Mouse (Mus musculus): ENCODE results near the gene Slc2a5. TPM values are rescaled to one million over a fixed set of nuclear protein-coding genes. Genes with fewer than 3 reads are reported as not detected.

The Slc2a5 gene
- polyA plus RNA-seq, 1 experiment: not detected

GRCm38 (mm10) chr4:150094463-150094789 is 24.7 kb upstream of the Slc2a5 start:
- H3K9me3 ChIP-seq (ENCODE audit: control insufficient read depth, low read length): no peaks in the 10 kb centered on the region
- H3K36me3 ChIP-seq (ENCODE audit: control insufficient read depth): no peaks in the 10 kb centered on the region
- no peaks in the 10 kb centered on the region for H3K4me1 ChIP-seq (ENCODE audit: control insufficient read depth)
- TF ChIP-seq TAL1 (IDR thresholded peaks at IDR 0.05; ENCODE audit: low read length) (no peak), GATA1 (IDR thresholded peaks at IDR 0.05; ENCODE audit: low read length) (no peak)
- peaks cover 7% of the 10 kb centered on the region for H3K27me3 ChIP-seq (ENCODE audit: control insufficient read depth)
- no peak overlapping the region for H3K4me3 ChIP-seq (replicated peaks)

- H3K4me1 ChIP-seq (ENCODE audit: control insufficient read depth): no peaks in the 10 kb centered on the region
- no peaks in the 10 kb centered on the region for H3K36me3 ChIP-seq (ENCODE audit: control insufficient read depth)
- no peak for TF ChIP-seq GATA1 (IDR thresholded peaks at IDR 0.05; ENCODE audit: low read length)
- TF ChIP-seq TAL1 (IDR thresholded peaks at IDR 0.05; ENCODE audit: low read length): no peak
- no peaks in the 10 kb centered on the region for H3K9me3 ChIP-seq (ENCODE audit: control insufficient read depth, low read length)
- H3K27me3 ChIP-seq (ENCODE audit: control insufficient read depth): 0 out of 2 replicates have a peak, but pooled peaks cover 2% of the 10 kb centered on the region
- no peak overlapping the region for H3K4me3 ChIP-seq (replicated peaks)
Observed at GRCm38 (mm10) chr4:150096309-150096708, 22.8 kb upstream of the Slc2a5 start.

GRCm38 (mm10) chr4:150097847-150098246 is 21.2 kb upstream of the Slc2a5 start:
- Histone ChIP-seq H3K4me1 (ENCODE audit: control insufficient read depth) (no peaks in the 10 kb centered on the region), H3K9me3 (ENCODE audit: control insufficient read depth, low read length) (no peaks in the 10 kb centered on the region), H3K36me3 (ENCODE audit: control insufficient read depth) (no peaks in the 10 kb centered on the region), H3K4me3 (replicated peaks) (no peak overlapping the region), H3K27me3 (ENCODE audit: control insufficient read depth) (no peaks in the 10 kb centered on the region)
- TF ChIP-seq GATA1 (IDR thresholded peaks at IDR 0.05; ENCODE audit: low read length): no peak
- TF ChIP-seq TAL1 (IDR thresholded peaks at IDR 0.05; ENCODE audit: low read length): no peak

- H3K36me3 ChIP-seq (ENCODE audit: control insufficient read depth): no peaks in the 10 kb centered on the region
- H3K4me1 ChIP-seq (ENCODE audit: control insufficient read depth): no peaks in the 10 kb centered on the region
- no peaks in the 10 kb centered on the region for H3K9me3 ChIP-seq (ENCODE audit: control insufficient read depth, low read length)
- TF ChIP-seq TAL1 (IDR thresholded peaks at IDR 0.05; ENCODE audit: low read length): no peak
- TF ChIP-seq GATA1 (IDR thresholded peaks at IDR 0.05; ENCODE audit: low read length): no peak
- H3K4me3 ChIP-seq (replicated peaks): no peak overlapping the region
- H3K27me3 ChIP-seq (ENCODE audit: control insufficient read depth): no peaks in the 10 kb centered on the region
Observed at GRCm38 (mm10) chr4:150098880-150099279, 20.2 kb upstream of the Slc2a5 start.

GRCm38 (mm10) chr4:150102822-150103221 is 16.3 kb upstream of the Slc2a5 start:
- no peak for TF ChIP-seq TAL1 (IDR thresholded peaks at IDR 0.05; ENCODE audit: low read length)
- TF ChIP-seq GATA1 (IDR thresholded peaks at IDR 0.05; ENCODE audit: low read length): no peak
- Histone ChIP-seq H3K4me1 (ENCODE audit: control insufficient read depth) (no peaks in the 10 kb centered on the region), H3K4me3 (replicated peaks) (no peak overlapping the region), H3K36me3 (ENCODE audit: control insufficient read depth) (no peaks in the 10 kb centered on the region), H3K27me3 (ENCODE audit: control insufficient read depth) (no peaks in the 10 kb centered on the region), H3K9me3 (ENCODE audit: control insufficient read depth, low read length) (no peaks in the 10 kb centered on the region)

GRCm38 (mm10) chr4:150105671-150106070 is 13.4 kb upstream of the Slc2a5 start:
- Histone ChIP-seq H3K36me3 (ENCODE audit: control insufficient read depth) (no peaks in the 10 kb centered on the region), H3K4me1 (ENCODE audit: control insufficient read depth) (no peaks in the 10 kb centered on the region)
- no peak for TF ChIP-seq GATA1 (IDR thresholded peaks at IDR 0.05; ENCODE audit: low read length)
- no peak for TF ChIP-seq TAL1 (IDR thresholded peaks at IDR 0.05; ENCODE audit: low read length)

GRCm38 (mm10) chr4:150106637-150107036 is 12.4 kb upstream of the Slc2a5 start:
- no peaks in the 10 kb centered on the region for H3K9me3 ChIP-seq (ENCODE audit: control insufficient read depth, low read length)
- H3K4me1 ChIP-seq (ENCODE audit: control insufficient read depth): no peaks in the 10 kb centered on the region
- no peak overlapping the region for H3K4me3 ChIP-seq (replicated peaks)
- no peaks in the 10 kb centered on the region for H3K36me3 ChIP-seq (ENCODE audit: control insufficient read depth)
- TF ChIP-seq TAL1 (IDR thresholded peaks at IDR 0.05; ENCODE audit: low read length) (no peak), GATA1 (IDR thresholded peaks at IDR 0.05; ENCODE audit: low read length) (no peak)
- H3K27me3 ChIP-seq (ENCODE audit: control insufficient read depth): no peaks in the 10 kb centered on the region

More at GRCm38 (mm10) chr4:150105671-150106070, 13.4 kb upstream of the Slc2a5 start:
- Histone ChIP-seq H3K27me3 (ENCODE audit: control insufficient read depth) (no peaks in the 10 kb centered on the region), H3K9me3 (ENCODE audit: control insufficient read depth, low read length) (no peaks in the 10 kb centered on the region), H3K4me3 (replicated peaks) (no peak overlapping the region)

GRCm38 (mm10) chr4:150109636-150110035 is 9.4 kb upstream of the Slc2a5 start:
- H3K9me3 ChIP-seq (ENCODE audit: control insufficient read depth, low read length): no peaks in the 10 kb centered on the region
- H3K36me3 ChIP-seq (ENCODE audit: control insufficient read depth): no peaks in the 10 kb centered on the region
- no peaks in the 10 kb centered on the region for H3K4me1 ChIP-seq (ENCODE audit: control insufficient read depth)
- H3K4me3 ChIP-seq (replicated peaks): no peak overlapping the region
- TF ChIP-seq GATA1 (IDR thresholded peaks at IDR 0.05; ENCODE audit: low read length) (no peak), TAL1 (IDR thresholded peaks at IDR 0.05; ENCODE audit: low read length) (no peak)
- no peaks in the 10 kb centered on the region for H3K27me3 ChIP-seq (ENCODE audit: control insufficient read depth)

- no peak for TF ChIP-seq TAL1 (IDR thresholded peaks at IDR 0.05; ENCODE audit: low read length)
- no peak for TF ChIP-seq GATA1 (IDR thresholded peaks at IDR 0.05; ENCODE audit: low read length)
- no peaks in the 10 kb centered on the region for H3K4me1 ChIP-seq (ENCODE audit: control insufficient read depth)
- no peaks in the 10 kb centered on the region for H3K27me3 ChIP-seq (ENCODE audit: control insufficient read depth)
- H3K36me3 ChIP-seq (ENCODE audit: control insufficient read depth): no peaks in the 10 kb centered on the region
- H3K9me3 ChIP-seq (ENCODE audit: control insufficient read depth, low read length): no peaks in the 10 kb centered on the region
- H3K4me3 ChIP-seq (replicated peaks): no peak overlapping the region
Observed at GRCm38 (mm10) chr4:150110373-150110772, 8.7 kb upstream of the Slc2a5 start.

- H3K36me3 ChIP-seq (ENCODE audit: control insufficient read depth): no peaks in the 10 kb centered on the region
- no peaks in the 10 kb centered on the region for H3K9me3 ChIP-seq (ENCODE audit: control insufficient read depth, low read length)
- TF ChIP-seq GATA1 (IDR thresholded peaks at IDR 0.05; ENCODE audit: low read length): no peak
- TF ChIP-seq TAL1 (IDR thresholded peaks at IDR 0.05; ENCODE audit: low read length): no peak
- H3K4me1 ChIP-seq (ENCODE audit: control insufficient read depth): no peaks in the 10 kb centered on the region
- no peaks in the 10 kb centered on the region for H3K27me3 ChIP-seq (ENCODE audit: control insufficient read depth)
- H3K4me3 ChIP-seq (replicated peaks): no peak overlapping the region
Observed at GRCm38 (mm10) chr4:150112867-150113266, 6.2 kb upstream of the Slc2a5 start.
